Mouse (Mus musculus) embryonic facial prominence, embryonic 15.5 days (tissue): ENCODE results near the gene Ccdc9. TPM values are rescaled to one million over a fixed set of nuclear protein-coding genes. Genes with fewer than 3 reads are reported as not detected.
"Not testable (repeated sequence)": the region's sequence is repeated elsewhere in the genome, so short reads cannot be mapped to it uniquely, and the experiment has no call there.

ENCODE experiments used
- ATAC-seq: fragments of 200-750 bp; cut with Nextera tagmentation; 2 replicates; pipeline ENCODE4 v1.8.0; 2017; ENCODE audit warnings: low read depth, moderate TSS enrichment; ENCODE audit not compliant: insufficient number of reproducible peaks, low FRiP score, low TSS enrichment
- H3K27ac ChIP-seq: fragments of 300-500 bp; sonication (generic); replicated peaks from 2 replicates; pipeline ENCODE4 v1.5.1; 2015; ENCODE audit warnings: mild to moderate bottlenecking, inconsistent platforms
- H3K27me3 ChIP-seq: fragments of 300-500 bp; sonication (generic); 2 replicates; pipeline ENCODE4 v1.6.1; 2015; ENCODE audit warnings: inconsistent platforms
- H3K36me3 ChIP-seq: fragments of 300-500 bp; sonication (generic); 2 replicates; pipeline ENCODE4 v1.6.1; 2015; ENCODE audit warnings: mild to moderate bottlenecking, inconsistent platforms
- H3K4me1 ChIP-seq: fragments of 300-500 bp; sonication (generic); 2 replicates; pipeline ENCODE4 v1.6.1; 2015; ENCODE audit warnings: inconsistent platforms
- H3K4me2 ChIP-seq: fragments of 300-500 bp; sonication (generic); replicated peaks from 2 replicates; pipeline ENCODE4 v1.6.1; 2015; ENCODE audit warnings: mild to moderate bottlenecking, inconsistent platforms
- H3K4me3 ChIP-seq: fragments of 300-500 bp; sonication (generic); replicated peaks from 2 replicates; pipeline ENCODE4 v1.5.1; 2015; ENCODE audit warnings: mild to moderate bottlenecking, inconsistent platforms
- H3K9ac ChIP-seq: fragments of 300-500 bp; sonication (generic); 2 replicates; pipeline ENCODE4 v1.6.1; 2015; ENCODE audit warnings: inconsistent platforms
- H3K9me3 ChIP-seq: fragments of 300-500 bp; sonication (generic); replicated peaks from 2 replicates; pipeline ENCODE4 v1.6.1; 2016; ENCODE audit warnings: inconsistent platforms
- WGBS: fragments of 180-500 bp; shearing (Covaris S2); methylation state at CpG from one replicate; pipeline ENCODE4 v1.1.7; 2015; 5-methylcytosine and 5-hydroxymethylcytosine counted together
- polyA plus RNA-seq: library from polyadenylated mRNA; unstranded; fragments of >200 nt; fragmentation: Nextera tagmentation; extraction: Ambion mirVana; gene quantifications from 2 replicates; pipeline ENCODE4 v1.2.1, GENCODE M21; 2015

Gene Ccdc9
- polyA plus RNA-seq, 1 experiment from 2014 or later, result 27.0 TPM

- Histone ChIP-seq H3K4me1 (peaks cover 57% of the 10 kb centered on the region), H3K27ac (peak overlapping the region; percentile 95), H3K27me3 (no peaks in the 10 kb centered on the region; the same call in 1 of the 2 replicates), H3K36me3 (0 out of 2 replicates have a peak, but pooled peaks cover 3% of the 10 kb centered on the region), H3K9me3 (no peaks in the 10 kb centered on the region), H3K4me2 (peak overlapping the region; percentile 99), H3K4me3 (peak overlapping the region; percentile 65), H3K9ac (peak overlapping the region; percentile 64)
- WGBS, result under 1% methylated on average over 66 of the region's 66 CpGs
- ATAC-seq, result peak; percentile 68
These were observed 27.1 kb upstream of the Ccdc9 start for GRCm38 (mm10) chr7:16313481-16314220.

DNA sequence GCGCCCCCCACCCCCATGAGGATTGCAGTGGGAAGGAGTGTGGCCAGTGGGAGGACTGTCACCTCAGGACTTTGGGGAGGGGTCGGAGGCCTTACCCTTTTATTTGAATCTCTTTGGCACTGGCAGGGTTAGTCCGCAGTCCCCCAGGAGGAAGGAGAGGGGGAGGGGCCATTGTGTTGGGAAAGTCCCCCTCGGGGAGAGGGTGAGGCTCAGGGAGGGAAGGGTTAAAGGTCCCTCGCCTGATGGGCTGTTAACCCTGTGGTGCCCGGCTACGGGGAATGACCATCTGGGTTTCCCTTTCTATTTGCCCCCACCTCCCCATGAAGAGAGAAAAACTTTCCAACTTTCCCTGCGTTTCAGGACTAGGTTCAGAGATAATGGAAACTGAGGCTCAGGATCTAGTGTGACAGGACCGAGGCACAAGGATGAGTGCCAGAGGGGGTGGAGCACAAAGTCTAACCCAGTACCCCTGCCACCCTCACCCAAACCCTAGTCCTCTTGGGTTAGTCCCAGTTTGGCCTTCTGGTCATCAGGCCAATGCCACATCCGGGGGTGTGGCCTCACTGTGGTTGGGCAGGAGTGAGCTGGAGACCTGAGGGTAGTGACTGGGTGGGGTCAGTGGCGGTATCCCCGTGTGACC is 26.2 kb upstream of the Ccdc9 start:
- H3K4me2 ChIP-seq, result peak overlapping the region; percentile 99
- WGBS, result 0% methylated on average over 12 of the region's 12 CpGs
- H3K9ac ChIP-seq, result peak overlapping the region; percentile 50
- peaks cover 60% of the 10 kb centered on the region for H3K4me1 ChIP-seq
- 0 out of 2 replicates have a peak, but pooled peaks cover 3% of the 10 kb centered on the region for H3K36me3 ChIP-seq
- H3K27ac ChIP-seq, result peak overlapping the region; percentile 95
- H3K4me3 ChIP-seq, result peak overlapping the region; percentile 65
- H3K27me3 ChIP-seq, result no peaks in the 10 kb centered on the region; the same call in 1 of the 2 replicates
- no peaks in the 10 kb centered on the region for H3K9me3 ChIP-seq
- no peak for ATAC-seq

- peak overlapping the region; percentile 99 for H3K4me2 ChIP-seq
- peak overlapping the region; percentile 65 for H3K4me3 ChIP-seq
- no peaks in the 10 kb centered on the region for H3K9me3 ChIP-seq
- no peaks in the 10 kb centered on the region; the same call in 1 of the 2 replicates for H3K27me3 ChIP-seq
- H3K27ac ChIP-seq, result peak overlapping the region; percentile 68
- WGBS, result under 1% methylated on average over 48 of the region's 49 CpGs
- peaks cover 60% of the 10 kb centered on the region for H3K4me1 ChIP-seq
- ATAC-seq, result no peak
- H3K36me3 ChIP-seq, result no peaks in the 10 kb centered on the region
- H3K9ac ChIP-seq, result peak overlapping the region; percentile 50
These were observed 25.5 kb upstream of the Ccdc9 start for GRCm38 (mm10) chr7:16312011-16312671.

DNA sequence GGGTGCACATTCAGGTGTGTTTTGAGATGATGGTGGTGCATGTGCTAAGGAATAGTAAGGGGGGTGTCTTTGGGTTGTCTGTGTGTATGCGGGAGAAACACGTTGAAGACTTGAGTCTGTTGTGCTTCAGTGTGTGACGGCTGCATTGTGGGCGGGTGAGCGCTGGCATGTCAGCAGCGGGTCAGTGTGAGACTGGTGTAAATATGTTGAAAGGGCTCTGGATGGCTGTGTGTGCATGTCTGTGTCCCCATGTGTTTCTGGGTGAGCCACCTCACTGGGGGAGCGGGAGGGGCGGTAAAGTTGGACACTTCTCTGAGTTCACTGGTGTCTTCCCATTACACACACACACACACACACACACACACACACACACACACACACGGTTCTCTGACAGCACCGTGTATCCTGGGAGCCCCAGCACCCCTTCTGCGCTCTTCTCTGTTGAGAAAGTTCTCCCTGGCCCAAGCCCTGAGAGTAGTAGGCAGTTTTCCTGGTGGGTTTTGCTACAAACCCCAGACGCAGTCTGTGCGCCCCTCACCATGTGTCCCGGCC is 24.9 kb upstream of the Ccdc9 start:
- Histone ChIP-seq H3K27me3 (no peaks in the 10 kb centered on the region; the same call in 1 of the 2 replicates), H3K36me3 (no peaks in the 10 kb centered on the region), H3K27ac (peak overlapping the region; percentile 68), H3K9me3 (no peaks in the 10 kb centered on the region), H3K4me3 (peak overlapping the region; percentile 65), H3K9ac (peak overlapping the region; percentile 50), H3K4me2 (peak overlapping the region; percentile 99), H3K4me1 (peaks cover 60% of the 10 kb centered on the region)
- no peak for ATAC-seq
- WGBS, result 2% methylated on average over 14 of the region's 14 CpGs

- H3K27ac ChIP-seq, result peak overlapping the region; percentile 68
- H3K4me1 ChIP-seq, result peaks cover 60% of the 10 kb centered on the region
- H3K9me3 ChIP-seq, result no peaks in the 10 kb centered on the region
- H3K36me3 ChIP-seq, result no peaks in the 10 kb centered on the region
- peak overlapping the region; percentile 99 for H3K4me2 ChIP-seq
- no peaks in the 10 kb centered on the region; the same call in 1 of the 2 replicates for H3K27me3 ChIP-seq
- 1% methylated on average over 31 of the region's 31 CpGs for WGBS
- no peak overlapping the region for H3K9ac ChIP-seq
- no peak for ATAC-seq
- peak overlapping the region; percentile 65 for H3K4me3 ChIP-seq
These were observed 24.2 kb upstream of the Ccdc9 start for GRCm38 (mm10) chr7:16310521-16311452.

DNA sequence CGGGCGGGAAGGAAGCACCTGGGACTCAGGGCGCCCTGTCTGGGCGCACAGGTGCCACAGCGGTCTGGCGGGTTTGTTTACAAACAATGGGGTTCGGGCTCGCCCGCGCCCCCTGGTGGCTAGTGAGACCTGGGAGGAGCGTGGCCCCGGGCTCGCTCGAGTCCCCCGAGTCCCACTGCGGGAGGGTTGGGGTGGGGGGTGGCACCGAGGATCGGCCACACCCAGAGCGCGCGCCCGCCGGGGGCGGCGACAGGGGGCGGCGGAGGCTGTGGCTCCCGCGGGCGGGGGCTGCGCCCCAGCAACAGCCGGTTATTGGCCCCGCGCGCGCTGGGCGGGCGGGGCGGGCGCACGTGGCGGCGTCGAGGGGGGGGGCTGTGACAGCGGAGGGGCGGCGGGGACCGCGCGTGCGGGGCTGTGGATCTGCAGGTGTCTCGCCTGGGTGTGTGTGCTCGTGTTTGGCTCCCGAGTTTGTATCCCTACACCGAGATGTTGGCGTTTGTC is 23.5 kb upstream of the Ccdc9 start:
- H3K4me1 ChIP-seq, result peaks cover 60% of the 10 kb centered on the region
- peak overlapping the region; percentile 99 for H3K4me2 ChIP-seq
- H3K36me3 ChIP-seq, result no peaks in the 10 kb centered on the region
- no peaks in the 10 kb centered on the region for H3K9me3 ChIP-seq
- under 1% methylated on average over 47 of the region's 56 CpGs for WGBS
- H3K9ac ChIP-seq, result peak overlapping the region; percentile 56
- H3K4me3 ChIP-seq, result peak overlapping the region; percentile 65
- ATAC-seq, result 0 out of 2 replicates have a peak, but pooled peaks have one; percentile 6
- H3K27me3 ChIP-seq, result no peaks in the 10 kb centered on the region; the same call in 1 of the 2 replicates
- H3K27ac ChIP-seq, result peak overlapping the region; percentile 68

- H3K9ac ChIP-seq, result peak overlapping the region; percentile 56
- peak overlapping the region; percentile 65 for H3K4me3 ChIP-seq
- peak; percentile 44 for ATAC-seq
- H3K4me2 ChIP-seq, result peak overlapping the region; percentile 99
- peaks cover 60% of the 10 kb centered on the region for H3K4me1 ChIP-seq
- WGBS, result under 1% methylated on average over 57 of the region's 61 CpGs
- no peaks in the 10 kb centered on the region for H3K36me3 ChIP-seq
- H3K9me3 ChIP-seq, result no peaks in the 10 kb centered on the region
- H3K27ac ChIP-seq, result peak overlapping the region; percentile 68
- no peaks in the 10 kb centered on the region; the same call in 1 of the 2 replicates for H3K27me3 ChIP-seq
These were observed 22.9 kb upstream of the Ccdc9 start for GRCm38 (mm10) chr7:16309318-16310019.

DNA sequence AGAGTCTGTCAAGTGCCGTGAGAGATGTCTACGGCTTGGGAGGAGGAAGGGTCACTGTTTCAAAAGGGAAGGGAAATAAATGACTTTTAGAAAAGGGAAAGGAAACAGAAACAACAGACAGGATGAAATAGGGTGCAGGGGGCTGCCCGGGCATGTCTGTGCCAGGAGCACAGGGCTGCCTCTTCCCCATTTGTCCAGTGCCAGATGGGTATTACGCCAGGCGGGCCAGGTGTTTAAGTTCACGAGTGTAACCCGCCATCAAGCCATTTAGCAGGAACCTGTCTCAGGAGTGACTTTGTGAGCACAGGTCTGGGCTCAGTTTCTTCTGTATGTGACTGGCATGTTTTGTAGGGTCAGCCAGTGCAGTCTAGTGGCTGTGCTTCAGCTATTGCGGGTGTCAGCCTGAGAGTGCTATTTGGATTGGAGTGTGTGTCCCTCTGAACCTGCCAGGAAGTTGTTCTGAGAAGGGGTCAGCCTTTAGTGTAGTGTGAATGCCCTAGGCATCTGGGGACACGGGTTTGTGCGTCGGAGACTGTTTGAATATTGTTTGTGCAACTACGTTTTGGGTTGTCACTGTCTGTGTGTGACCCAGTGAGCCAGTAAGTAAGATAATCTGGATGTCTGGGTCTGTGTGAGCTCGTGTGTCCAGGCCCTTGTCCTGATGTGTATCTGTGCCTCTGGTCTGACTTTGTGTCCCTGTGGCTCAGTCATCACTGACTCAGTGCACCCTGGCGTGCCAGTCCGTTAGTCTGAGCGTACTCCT is 22.1 kb upstream of the Ccdc9 start:
- H3K27ac ChIP-seq, result peak overlapping the region; percentile 68
- WGBS, result 39% methylated on average over 16 of the region's 16 CpGs
- ATAC-seq, result no peak

DNA sequence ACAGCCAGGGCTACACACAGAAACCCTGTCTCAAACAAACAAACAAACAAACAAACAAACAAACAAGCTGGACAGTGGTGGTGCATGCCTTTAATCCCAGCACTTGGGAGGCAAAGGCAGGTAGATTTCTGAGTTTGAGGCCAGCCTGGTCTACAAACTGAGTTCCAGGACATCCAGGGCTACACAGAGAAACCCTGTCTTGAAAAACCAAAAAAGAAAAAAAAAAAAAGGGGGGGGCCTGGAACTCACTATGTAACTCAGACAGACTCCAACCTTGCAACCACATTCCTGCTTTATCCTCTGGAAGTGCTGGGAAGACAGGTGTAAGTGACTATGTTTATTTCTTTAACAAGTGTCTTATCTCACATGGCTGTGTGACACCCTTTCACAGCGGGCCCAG is 21.5 kb upstream of the Ccdc9 start, which contains the start of gene Bbc3:
Gene Bbc3, plus strand, starts transcription at position 301 of the 400 bp plus-strand sequence.
- not testable (repeated sequence) for H3K36me3 ChIP-seq, ATAC-seq, H3K9me3 ChIP-seq, H3K27me3 ChIP-seq
- H3K27ac ChIP-seq, result peak within 1 kb of the TSS; percentile 68
- peak within 1 kb of the TSS; percentile 65 for H3K4me3 ChIP-seq
- 60% methylated on average over 1 of the region's 1 CpGs for WGBS
- peak within 1 kb of the TSS; percentile 99 for H3K4me2 ChIP-seq
- peaks cover 47% of the 10 kb centered on the region for H3K4me1 ChIP-seq
- peak within 1 kb of the TSS; percentile 56; the same call in 1 of the 2 replicates for H3K9ac ChIP-seq

More for the DNA sequence above, 22.1 kb upstream of the Ccdc9 start:
- Histone ChIP-seq H3K4me3 (peak overlapping the region; percentile 65), H3K36me3 (no peaks in the 10 kb centered on the region), H3K4me1 (peaks cover 54% of the 10 kb centered on the region), H3K9ac (peak overlapping the region; percentile 56; the same call in 1 of the 2 replicates), H3K9me3 (no peaks in the 10 kb centered on the region), H3K4me2 (peak overlapping the region; percentile 99), H3K27me3 (no peaks in the 10 kb centered on the region; the same call in 1 of the 2 replicates)
